Mouse (Mus musculus) limb, embryonic 13.5 days (tissue): ENCODE results near the gene Ssh1. TPM values are rescaled to one million over a fixed set of nuclear protein-coding genes. Genes with fewer than 3 reads are reported as not detected.

ENCODE experiments used
- ATAC-seq: fragments of 200-750 bp; cut with Nextera tagmentation; 2 replicates; pipeline ENCODE4 v1.8.0; 2017; ENCODE audit warnings: low read depth, moderate number of reproducible peaks, moderate TSS enrichment; ENCODE audit not compliant: low FRiP score
- H3K27ac ChIP-seq: fragments of 300-500 bp; sonication (generic); 2 replicates; pipeline ENCODE4 v1.5.1; 2015; ENCODE audit warnings: inconsistent platforms, mild to moderate bottlenecking, moderate library complexity
- H3K27me3 ChIP-seq: fragments of 300-500 bp; sonication (generic); 2 replicates; pipeline ENCODE4 v1.6.1; 2015; ENCODE audit warnings: mild to moderate bottlenecking, inconsistent platforms
- H3K36me3 ChIP-seq: fragments of 300-500 bp; sonication (generic); 2 replicates; pipeline ENCODE4 v1.6.1; 2015; ENCODE audit warnings: inconsistent platforms, mild to moderate bottlenecking, moderate library complexity
- H3K4me1 ChIP-seq: fragments of 300-500 bp; sonication (generic); 2 replicates; pipeline ENCODE4 v1.6.1; 2015; ENCODE audit warnings: inconsistent platforms
- H3K4me2 ChIP-seq: fragments of 300-500 bp; sonication (generic); replicated peaks from 2 replicates; pipeline ENCODE4 v1.6.1; 2015; ENCODE audit warnings: inconsistent platforms, mild to moderate bottlenecking, moderate library complexity
- H3K4me3 ChIP-seq: fragments of 300-500 bp; sonication (generic); 2 replicates; pipeline ENCODE4 v1.5.1; 2015; ENCODE audit warnings: moderate library complexity, mild to moderate bottlenecking, inconsistent platforms
- H3K9ac ChIP-seq: fragments of 300-500 bp; sonication (generic); 2 replicates; pipeline ENCODE4 v1.6.1; 2015; ENCODE audit warnings: mild to moderate bottlenecking, inconsistent platforms
- H3K9me3 ChIP-seq: fragments of 300-500 bp; sonication (generic); 2 replicates; pipeline ENCODE4 v1.6.1; 2016; ENCODE audit warnings: inconsistent platforms
- WGBS: fragments of 180-500 bp; shearing (Covaris S2); methylation state at CpG from one replicate; pipeline ENCODE4 v1.1.7; 2015; 5-methylcytosine and 5-hydroxymethylcytosine counted together
- polyA plus RNA-seq: library from polyadenylated mRNA; unstranded; fragments of >200 nt; fragmentation: Nextera tagmentation; extraction: Ambion mirVana; gene quantifications from 2 replicates; pipeline ENCODE4 v1.2.1, GENCODE M21; 2015

Gene Ssh1
- polyA plus RNA-seq, 1 experiment from 2014 or later: 18.7 TPM

- 67% methylated on average over 6 of the region's 6 CpGs for WGBS
- ATAC-seq: no peak
- H3K27me3 ChIP-seq: no peaks in the 10 kb centered on the region
Observed at GRCm38 (mm10) chr5:113910705-113911104, 83.0 kb downstream of the Ssh1 start.

GRCm38 (mm10) chr5:113910065-113910701 lies 83.5 kb downstream of the Ssh1 start:
- 45% methylated on average over 10 of the region's 10 CpGs for WGBS

More at GRCm38 (mm10) chr5:113910705-113911104, 83.0 kb downstream of the Ssh1 start:
- Histone ChIP-seq H3K4me1 (peaks cover 18% of the 10 kb centered on the region), H3K36me3 (no peaks in the 10 kb centered on the region), H3K4me3 (no peak overlapping the region), H3K4me2 (no peak overlapping the region), H3K9ac (no peak overlapping the region), H3K9me3 (no peaks in the 10 kb centered on the region), H3K27ac (no peak overlapping the region)

GRCm38 (mm10) chr5:113908592-113909441 lies 84.9 kb downstream of the Ssh1 start, which contains the start of gene Coro1c:
Gene Coro1c, minus strand, starts transcription at chr5:113908758.
- H3K36me3 ChIP-seq: no peaks in the 10 kb centered on the region
- under 1% methylated on average over 59 of the region's 68 CpGs for WGBS
- H3K4me3 ChIP-seq: peak within 1 kb of the TSS; percentile 97
- peak within 1 kb of the TSS; percentile 88 for H3K9ac ChIP-seq
- ATAC-seq: peak; percentile 91
- H3K4me1 ChIP-seq: peaks cover 24% of the 10 kb centered on the region
- H3K9me3 ChIP-seq: no peaks in the 10 kb centered on the region
- H3K4me2 ChIP-seq: peak within 1 kb of the TSS; percentile 87
- H3K27me3 ChIP-seq: no peaks in the 10 kb centered on the region
- peak within 1 kb of the TSS; percentile 91 for H3K27ac ChIP-seq

More at GRCm38 (mm10) chr5:113910065-113910701, 83.5 kb downstream of the Ssh1 start:
- no peak overlapping the region for H3K4me2 ChIP-seq
- no peaks in the 10 kb centered on the region for H3K36me3 ChIP-seq
- ATAC-seq: no peak
- H3K9ac ChIP-seq: no peak overlapping the region
- peaks cover 23% of the 10 kb centered on the region for H3K4me1 ChIP-seq
- H3K9me3 ChIP-seq: no peaks in the 10 kb centered on the region
- no peak overlapping the region for H3K4me3 ChIP-seq
- H3K27ac ChIP-seq: no peak overlapping the region
- H3K27me3 ChIP-seq: no peaks in the 10 kb centered on the region

GRCm38 (mm10) chr5:113907786-113908567 lies 85.7 kb downstream of the Ssh1 start:
- Histone ChIP-seq H3K4me1 (peaks cover 30% of the 10 kb centered on the region), H3K27ac (peak overlapping the region; percentile 91), H3K4me2 (peak overlapping the region; percentile 87), H3K4me3 (peak overlapping the region; percentile 97), H3K27me3 (no peaks in the 10 kb centered on the region), H3K9ac (peak overlapping the region; percentile 88), H3K9me3 (no peaks in the 10 kb centered on the region), H3K36me3 (no peaks in the 10 kb centered on the region)
- peak; percentile 57 for ATAC-seq
- under 1% methylated on average over 69 of the region's 69 CpGs for WGBS

- Histone ChIP-seq H3K4me1 (peaks cover 31% of the 10 kb centered on the region), H3K9me3 (no peaks in the 10 kb centered on the region), H3K27ac (peak overlapping the region; percentile 91; the same call in 1 of the 2 replicates), H3K9ac (peak overlapping the region; percentile 88), H3K36me3 (no peaks in the 10 kb centered on the region), H3K4me3 (peak overlapping the region; percentile 97), H3K27me3 (no peaks in the 10 kb centered on the region), H3K4me2 (peak overlapping the region; percentile 87)
- no peak for ATAC-seq
- 15% methylated on average over 17 of the region's 17 CpGs for WGBS
Observed at GRCm38 (mm10) chr5:113906958-113907735, 86.5 kb downstream of the Ssh1 start.

GRCm38 (mm10) chr5:113904987-113905386 lies 88.7 kb downstream of the Ssh1 start:
- H3K4me1 ChIP-seq: peaks cover 40% of the 10 kb centered on the region
- 40% methylated on average over 4 of the region's 4 CpGs for WGBS
- H3K9me3 ChIP-seq: no peaks in the 10 kb centered on the region
- H3K9ac ChIP-seq: 0 out of 2 replicates have a peak overlapping the region, but pooled peaks have one; percentile 15
- no peak overlapping the region for H3K4me3 ChIP-seq
- no peak overlapping the region for H3K4me2 ChIP-seq
- no peak for ATAC-seq
- H3K27ac ChIP-seq: no peak overlapping the region
- no peaks in the 10 kb centered on the region for H3K27me3 ChIP-seq
- no peaks in the 10 kb centered on the region for H3K36me3 ChIP-seq

- peaks cover 40% of the 10 kb centered on the region for H3K4me1 ChIP-seq
Observed at GRCm38 (mm10) chr5:113902983-113903382, 90.7 kb downstream of the Ssh1 start.

GRCm38 (mm10) chr5:113902017-113902416 lies 91.7 kb downstream of the Ssh1 start:
- peaks cover 36% of the 10 kb centered on the region for H3K4me1 ChIP-seq
- no peak for ATAC-seq
- no peaks in the 10 kb centered on the region for H3K9me3 ChIP-seq
- H3K4me2 ChIP-seq: no peak overlapping the region
- no peaks in the 10 kb centered on the region for H3K27me3 ChIP-seq
- WGBS: 78% methylated on average over 6 of the region's 6 CpGs
- no peaks in the 10 kb centered on the region for H3K36me3 ChIP-seq
- H3K4me3 ChIP-seq: no peak overlapping the region
- no peak overlapping the region for H3K27ac ChIP-seq
- peak overlapping the region; percentile 53; the same call in 1 of the 2 replicates for H3K9ac ChIP-seq

More at GRCm38 (mm10) chr5:113902983-113903382, 90.7 kb downstream of the Ssh1 start:
- H3K27me3 ChIP-seq: no peaks in the 10 kb centered on the region
- no peak overlapping the region for H3K9ac ChIP-seq
- H3K4me3 ChIP-seq: no peak overlapping the region
- 73% methylated on average over 5 of the region's 5 CpGs for WGBS
- no peak overlapping the region for H3K4me2 ChIP-seq
- H3K9me3 ChIP-seq: no peaks in the 10 kb centered on the region
- no peaks in the 10 kb centered on the region for H3K36me3 ChIP-seq
- no peak for ATAC-seq
- no peak overlapping the region for H3K27ac ChIP-seq

GRCm38 (mm10) chr5:113901074-113901571 lies 92.6 kb downstream of the Ssh1 start:
- H3K4me1 ChIP-seq: peaks cover 27% of the 10 kb centered on the region
- ATAC-seq: peak; percentile 40; the same call in 1 of the 2 replicates
- no peaks in the 10 kb centered on the region for H3K36me3 ChIP-seq
- H3K27me3 ChIP-seq: no peaks in the 10 kb centered on the region
- no peak overlapping the region for H3K9ac ChIP-seq
- H3K9me3 ChIP-seq: no peaks in the 10 kb centered on the region
- H3K27ac ChIP-seq: no peak overlapping the region
- no peak overlapping the region for H3K4me3 ChIP-seq
- no peak overlapping the region for H3K4me2 ChIP-seq
- 43% methylated on average over 8 of the region's 8 CpGs for WGBS

- no peak for ATAC-seq
- Histone ChIP-seq H3K4me1 (peaks cover 20% of the 10 kb centered on the region), H3K4me2 (no peak overlapping the region), H3K4me3 (no peak overlapping the region), H3K9ac (no peak overlapping the region), H3K9me3 (no peaks in the 10 kb centered on the region), H3K36me3 (no peaks in the 10 kb centered on the region), H3K27ac (no peak overlapping the region), H3K27me3 (no peaks in the 10 kb centered on the region)
- WGBS: 91% methylated on average over 12 of the region's 12 CpGs
Observed at GRCm38 (mm10) chr5:113899543-113899942, 94.2 kb downstream of the Ssh1 start.

GRCm38 (mm10) chr5:113892005-113892404 lies 101.7 kb downstream of the Ssh1 start:
- Histone ChIP-seq H3K9ac (no peak overlapping the region), H3K27ac (no peak overlapping the region), H3K4me3 (no peak overlapping the region), H3K9me3 (0 out of 2 replicates have a peak, but pooled peaks cover 3% of the 10 kb centered on the region), H3K4me1 (peaks cover 42% of the 10 kb centered on the region), H3K36me3 (no peaks in the 10 kb centered on the region; the same call in 1 of the 2 replicates), H3K4me2 (no peak overlapping the region), H3K27me3 (no peaks in the 10 kb centered on the region)
- WGBS: 79% methylated on average over 7 of the region's 7 CpGs
- no peak for ATAC-seq
